Mouse (Mus musculus) thymus, adult 2 months (tissue): ENCODE data around the gene Gm4216. TPM values are rescaled to one million over a fixed set of nuclear protein-coding genes. Genes with fewer than 3 reads are reported as not detected.
"Not testable (repeated sequence)": the region's sequence is repeated elsewhere in the genome, so short reads cannot be mapped to it uniquely, and the experiment has no call there.

Source experiments
- DNase-seq: peaks from one replicate; pipeline ENCODE4 v3.0.0; 2021
- H3K27ac ChIP-seq: fragments of 200-500 bp; 2 replicates; pipeline ENCODE4 v1.5.1; 2012; ENCODE audit warnings: low read length, control low read depth; ENCODE audit not compliant: control insufficient read depth, insufficient read depth
- H3K27me3 ChIP-seq: fragments of 200-500 bp; 2 replicates; pipeline ENCODE4 v1.6.1; 2012; ENCODE audit warnings: mild to moderate bottlenecking, low read length, moderate library complexity, mixed read lengths; ENCODE audit not compliant: control insufficient read depth, insufficient read depth
- H3K36me3 ChIP-seq: fragments of 200-500 bp; 2 replicates; pipeline ENCODE4 v1.6.1; 2012; ENCODE audit warnings: mild to moderate bottlenecking, low read length, moderate library complexity; ENCODE audit not compliant: control insufficient read depth, insufficient read depth
- H3K4me1 ChIP-seq: fragments of 200-500 bp; replicated peaks from 2 replicates; pipeline ENCODE4 v1.6.1; 2012; ENCODE audit warnings: low read length; ENCODE audit not compliant: control insufficient read depth, insufficient read depth
- H3K4me3 ChIP-seq: fragments of 200-500 bp; 2 replicates; pipeline ENCODE4 v1.5.1; 2012; ENCODE audit warnings: mild to moderate bottlenecking, low read length, control low read depth, moderate library complexity; ENCODE audit not compliant: control insufficient read depth, insufficient read depth
- WGBS: fragments of 180-500 bp; shearing (Covaris S2); methylation state at CpG from one replicate; pipeline ENCODE4 v1.1.7; 2018; 5-methylcytosine and 5-hydroxymethylcytosine counted together
- polyA plus RNA-seq: library from polyadenylated mRNA; depleted of rRNA; stranded (reverse); fragments of >200 nt; gene quantifications from 2 replicates; pipeline ENCODE4 v1.2.3, GENCODE M21; 2012; rRNA removed

Gene Gm4216
- not detected in 2 replicates for polyA plus RNA-seq

DNA sequence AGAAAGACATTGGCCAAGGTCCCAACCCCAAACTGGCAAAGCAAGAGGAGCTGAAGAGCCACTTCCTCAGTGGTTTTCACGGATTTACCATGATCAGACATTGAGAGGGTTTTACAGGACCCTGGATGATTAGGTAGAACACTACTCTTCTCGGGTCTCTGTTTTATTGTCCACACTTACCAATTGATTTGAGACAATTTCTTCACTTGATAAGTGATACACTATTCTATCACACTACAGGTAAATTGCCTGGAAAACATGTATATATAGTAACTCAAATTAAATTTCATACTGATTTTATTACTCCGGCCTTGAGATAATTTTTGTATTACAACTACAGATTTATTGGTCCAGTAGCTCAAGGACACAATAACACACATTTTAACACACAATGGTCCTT, at the start of gene Gm4216:
Gene Gm4216, minus strand, starts transcription at position 101 of the 400 bp plus-strand sequence.
- not testable (repeated sequence) for H3K4me3 ChIP-seq, H3K27me3 ChIP-seq, H3K36me3 ChIP-seq, H3K4me1 ChIP-seq, H3K27ac ChIP-seq, DNase-seq
- no CpG with 5 or more reads among the region's 3 CpGs for WGBS

DNA sequence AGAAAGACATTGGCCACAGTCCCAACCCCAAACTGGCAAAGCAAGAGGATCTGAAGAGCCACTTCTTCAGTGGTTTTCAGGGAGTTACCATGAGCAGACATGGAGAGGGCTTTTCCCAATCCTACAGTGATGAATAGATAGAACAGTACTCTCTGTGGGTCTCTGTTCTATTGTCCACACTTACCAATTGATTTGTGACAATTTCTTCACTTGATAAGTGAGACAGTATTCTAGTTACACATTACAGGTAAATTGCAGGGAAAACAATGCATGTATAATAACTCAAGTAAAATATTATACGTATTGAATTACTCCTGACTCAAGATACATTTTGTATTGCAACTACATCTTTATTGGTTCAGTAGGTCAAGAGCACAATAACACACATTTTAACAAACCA, 47.6 kb upstream of the Gm4216 start, which contains the start of gene Gm8720:
Gene Gm8720, minus strand, starts transcription at position 101 of the 400 bp plus-strand sequence.
- H3K27ac ChIP-seq, H3K27me3 ChIP-seq, H3K4me3 ChIP-seq, H3K36me3 ChIP-seq, DNase-seq, H3K4me1 ChIP-seq: not testable (repeated sequence)
- whole genome bisulfite sequencing, result no CpG with 5 or more reads among the region's 1 CpGs

DNA sequence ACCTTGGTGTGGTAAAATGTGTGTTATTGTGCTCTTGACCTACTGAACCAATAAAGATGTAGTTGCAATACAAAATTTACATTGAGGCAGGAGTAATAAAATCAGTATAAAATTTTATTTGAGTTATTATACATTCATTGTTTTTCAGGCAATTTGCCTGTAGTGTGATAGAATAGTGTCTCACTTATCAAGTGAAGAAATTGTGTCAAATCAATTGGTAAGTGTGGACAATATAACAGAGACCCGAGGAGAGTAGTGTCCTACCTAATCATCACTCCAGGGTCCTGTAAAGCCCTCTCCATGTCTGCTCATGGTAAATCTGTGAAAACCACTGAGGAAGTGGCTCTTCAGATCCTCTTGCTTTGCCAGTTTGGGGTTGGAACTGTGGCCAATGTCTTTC, 35.5 kb upstream of the Gm4216 start, which contains the start of gene Vmn1r163:
Gene Vmn1r163, plus strand, starts transcription at position 301 of the 400 bp plus-strand sequence.
- not testable (repeated sequence) for H3K36me3 ChIP-seq, DNase-seq, H3K27me3 ChIP-seq, H3K4me3 ChIP-seq, H3K4me1 ChIP-seq, H3K27ac ChIP-seq
- no CpG with 5 or more reads among the region's 1 CpGs for WGBS

DNA sequence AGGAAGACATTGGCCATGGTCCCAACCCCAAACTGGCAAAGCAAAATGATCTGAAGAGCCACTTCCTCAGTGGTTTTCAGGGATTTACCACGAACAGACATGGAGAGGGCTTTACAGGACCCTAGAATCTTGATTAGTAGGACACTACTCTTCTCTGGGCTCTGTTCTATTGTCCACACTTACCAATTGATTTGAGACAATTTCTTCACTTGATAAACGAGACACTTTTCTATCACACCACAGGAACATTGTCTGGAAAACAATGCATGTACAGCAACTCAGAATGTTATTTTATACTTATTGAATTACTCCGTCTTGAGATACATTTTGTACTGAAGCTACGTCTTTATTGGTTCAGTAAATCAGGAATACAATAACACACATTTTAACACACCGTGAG, 35.1 kb downstream of the Gm4216 start, which contains the start of gene Gm4214:
Gene Gm4214, minus strand, starts transcription at position 101 of the 400 bp plus-strand sequence.
- H3K27ac ChIP-seq, DNase-seq, H3K4me3 ChIP-seq, H3K4me1 ChIP-seq, H3K36me3 ChIP-seq, H3K27me3 ChIP-seq: not testable (repeated sequence)
- no CpG with 5 or more reads among the region's 5 CpGs for WGBS

Other genes starting within 250 kb of the Gm4216 start
- not detected in 2 replicates for gene Vmn1r158, start 229.1 kb downstream of the Gm4216 start, polyA plus RNA-seq
- gene Vmn1r159, start 176.3 kb downstream of the Gm4216 start, polyA plus RNA-seq, result not detected in 2 replicates
- gene Vmn1r160, start 148.7 kb downstream of the Gm4216 start, polyA plus RNA-seq, result not detected in 2 replicates
- not detected in 2 replicates for gene Gm4214, start 35.2 kb downstream of the Gm4216 start, polyA plus RNA-seq
- gene Vmn1r163, start 35.6 kb upstream of the Gm4216 start, polyA plus RNA-seq, result not detected in 2 replicates
- not detected in 2 replicates for gene Gm8720, start 47.5 kb upstream of the Gm4216 start, polyA plus RNA-seq
- not detected in 2 replicates for gene Gm10662, start 124.6 kb upstream of the Gm4216 start, polyA plus RNA-seq
- not detected in 2 replicates for gene Vmn1r165, start 197.4 kb upstream of the Gm4216 start, polyA plus RNA-seq
- not detected in 2 replicates for gene Vmn1r166, start 231.8 kb upstream of the Gm4216 start, polyA plus RNA-seq